Mouse (Mus musculus): ENCODE results near the gene Cox7a1. TPM values are rescaled to one million over a fixed set of nuclear protein-coding genes. Genes with fewer than 3 reads are reported as not detected.
"Not testable (repeated sequence)": the region's sequence is repeated elsewhere in the genome, so short reads cannot be mapped to it uniquely, and the experiment has no call there.

Cox7a1 gene
- polyA plus RNA-seq, 1 experiment from 2014 or later = 1.8 TPM

DNA sequence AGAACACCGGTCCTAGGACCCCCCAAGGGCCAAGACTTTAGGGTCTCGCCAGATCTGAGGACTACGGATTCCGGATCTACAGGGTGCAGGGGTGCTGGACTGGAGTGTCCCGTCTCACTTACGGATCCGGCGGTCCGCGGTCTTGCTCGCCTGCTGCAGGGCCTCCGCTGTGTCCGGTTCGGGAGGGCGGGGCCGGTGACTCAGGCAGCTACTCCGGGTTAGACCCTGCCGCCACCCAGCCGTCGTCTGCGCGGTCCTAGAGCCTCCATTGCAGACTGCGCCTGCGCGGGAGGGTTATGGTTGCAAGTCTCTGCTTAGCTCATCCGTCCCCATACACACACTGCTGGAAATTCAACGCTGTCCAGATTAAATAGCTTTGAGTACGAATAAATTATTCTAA, 10.9 kb downstream of the Cox7a1 start:
- Histone ChIP-seq H3K27me3 (ENCODE audit: low read depth, poor library complexity, severe bottlenecking) (no peaks in the 10 kb centered on the region), H3K9me3 (replicated peaks) (no peaks in the 10 kb centered on the region), H3K4me3 (peak overlapping the region; percentile 88), H3K27ac (peak overlapping the region; percentile 88), H3K4me1 (peaks cover 32% of the 10 kb centered on the region), H3K36me3 (peaks cover 29% of the 10 kb centered on the region)
- peak; percentile 99 for DNase-seq (ENCODE audit: low spot score)
- 0% methylated on average over 28 of the region's 28 CpGs for WGBS

DNA sequence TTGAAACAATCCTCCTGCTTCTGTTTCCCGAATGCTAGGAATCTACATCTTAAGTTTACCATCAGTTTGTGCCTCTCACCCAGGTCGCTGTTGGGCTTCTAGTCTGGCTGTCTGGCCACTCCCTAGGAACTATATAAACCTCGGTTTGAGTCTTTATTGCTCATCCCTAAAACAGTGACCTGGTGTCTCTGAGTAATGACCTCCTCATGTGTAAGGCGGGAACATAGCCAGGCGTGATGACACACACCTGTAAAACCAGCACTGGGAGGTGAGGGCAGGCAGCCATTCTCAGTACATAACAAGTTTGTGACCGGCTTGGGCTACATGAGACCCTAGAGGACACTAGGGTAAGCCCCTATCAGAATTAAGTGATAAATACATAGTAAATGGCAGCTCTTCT, 11.5 kb downstream of the Cox7a1 start:
- no peak for DNase-seq (ENCODE audit: low spot score)
- H3K4me1 ChIP-seq = peaks cover 32% of the 10 kb centered on the region
- WGBS = 69% methylated on average over 6 of the region's 6 CpGs
- H3K27me3 ChIP-seq (ENCODE audit: low read depth, poor library complexity, severe bottlenecking) = no peaks in the 10 kb centered on the region
- no peaks in the 10 kb centered on the region for H3K9me3 ChIP-seq (replicated peaks)
- H3K27ac ChIP-seq = no peak overlapping the region
- peak overlapping the region; percentile 88; the same call in 1 of the 2 replicates for H3K4me3 ChIP-seq
- peaks cover 23% of the 10 kb centered on the region for H3K36me3 ChIP-seq

DNA sequence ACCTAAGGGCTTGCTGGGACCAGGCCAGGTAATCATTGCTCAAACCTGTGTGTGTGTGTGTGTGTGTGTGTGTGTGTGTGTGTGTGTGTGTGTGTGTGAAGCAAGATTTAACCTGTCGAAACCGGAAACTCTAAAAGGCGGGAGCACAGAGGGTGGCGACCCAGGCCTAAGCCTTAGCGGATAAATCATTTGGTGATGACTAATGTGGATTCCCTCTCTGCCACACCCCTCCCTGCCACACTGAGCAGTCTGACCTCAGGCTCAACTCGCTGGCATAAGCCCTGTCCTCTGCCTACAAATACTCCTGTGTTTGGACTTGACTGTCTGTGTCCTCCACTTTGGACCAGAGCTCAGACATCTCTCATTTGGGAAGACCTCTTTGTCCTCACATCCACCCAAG, 12.2 kb downstream of the Cox7a1 start:
- H3K4me3 ChIP-seq = no peak overlapping the region
- DNase-seq (ENCODE audit: low spot score) = no peak
- H3K4me1 ChIP-seq = peaks cover 32% of the 10 kb centered on the region
- WGBS = 70% methylated on average over 6 of the region's 6 CpGs
- no peaks in the 10 kb centered on the region for H3K9me3 ChIP-seq (replicated peaks)
- H3K27me3 ChIP-seq (ENCODE audit: low read depth, poor library complexity, severe bottlenecking) = no peaks in the 10 kb centered on the region
- H3K36me3 ChIP-seq = peaks cover 16% of the 10 kb centered on the region
- H3K27ac ChIP-seq = no peak overlapping the region

DNA sequence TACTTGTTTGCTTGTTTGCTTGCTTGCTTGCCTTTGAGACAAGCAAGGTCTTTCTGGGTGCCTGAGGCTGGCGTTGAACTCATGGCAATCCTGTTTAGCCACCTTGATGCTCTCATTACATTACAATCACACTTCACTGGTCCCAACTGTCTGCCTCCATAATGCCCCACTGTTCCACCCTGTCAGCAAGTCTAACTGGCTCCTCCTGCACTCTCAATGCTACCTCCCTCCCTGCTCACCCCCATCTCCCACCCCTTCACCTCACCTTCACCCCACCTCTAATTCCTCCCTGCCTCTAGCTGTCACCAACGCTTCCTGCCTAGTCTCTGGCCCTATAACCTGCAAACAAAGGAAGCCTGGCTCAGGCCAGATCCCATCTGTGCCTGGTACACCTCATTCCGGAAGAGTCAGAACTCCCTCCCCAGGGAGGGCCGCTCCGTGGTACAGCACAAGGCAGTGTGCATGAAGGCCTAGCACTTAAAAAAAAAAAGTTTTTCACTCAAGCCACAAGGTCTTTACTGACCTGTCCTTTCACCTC, 13.7 kb downstream of the Cox7a1 start:
- Histone ChIP-seq H3K4me1 (peaks cover 29% of the 10 kb centered on the region), H3K36me3 (peaks cover under 1% of the 10 kb centered on the region), H3K4me3 (no peak overlapping the region), H3K27me3 (ENCODE audit: low read depth, poor library complexity, severe bottlenecking) (no peaks in the 10 kb centered on the region), H3K27ac (peak overlapping the region; percentile 44), H3K9me3 (replicated peaks) (no peaks in the 10 kb centered on the region)
- DNase-seq (ENCODE audit: low spot score) = no peak
- 73% methylated on average over 5 of the region's 5 CpGs for WGBS

DNA sequence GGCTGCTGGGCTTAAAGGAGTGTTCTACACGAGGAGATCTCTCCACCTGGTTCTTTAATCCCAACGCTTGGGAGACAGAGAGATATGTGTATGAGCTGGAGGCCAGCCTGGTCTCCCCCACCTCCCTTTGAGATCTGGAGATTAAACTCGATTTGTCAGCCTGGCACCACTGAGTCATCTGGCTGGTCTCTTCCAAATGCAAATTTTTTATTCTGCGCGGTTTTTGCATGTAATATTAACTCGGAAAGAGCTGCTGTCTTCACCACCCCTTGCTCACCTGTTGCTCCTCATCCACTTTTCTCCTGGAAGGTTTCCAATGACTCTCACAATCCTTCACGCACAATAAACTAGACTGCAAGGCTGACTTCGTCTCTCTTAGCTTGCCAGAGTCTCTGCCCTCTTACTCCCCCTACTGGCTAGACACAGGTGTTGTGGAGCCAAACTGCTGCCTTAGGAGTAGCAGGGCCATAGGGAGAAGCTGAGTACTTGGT, 14.6 kb downstream of the Cox7a1 start, which contains the start of gene Capns1:
TSS of gene Capns1 (minus strand) at position 331 of the 491 bp plus-strand sequence.
- WGBS = 13% methylated on average over 8 of the region's 8 CpGs
- peak; percentile 61 for DNase-seq (ENCODE audit: low spot score)

DNA sequence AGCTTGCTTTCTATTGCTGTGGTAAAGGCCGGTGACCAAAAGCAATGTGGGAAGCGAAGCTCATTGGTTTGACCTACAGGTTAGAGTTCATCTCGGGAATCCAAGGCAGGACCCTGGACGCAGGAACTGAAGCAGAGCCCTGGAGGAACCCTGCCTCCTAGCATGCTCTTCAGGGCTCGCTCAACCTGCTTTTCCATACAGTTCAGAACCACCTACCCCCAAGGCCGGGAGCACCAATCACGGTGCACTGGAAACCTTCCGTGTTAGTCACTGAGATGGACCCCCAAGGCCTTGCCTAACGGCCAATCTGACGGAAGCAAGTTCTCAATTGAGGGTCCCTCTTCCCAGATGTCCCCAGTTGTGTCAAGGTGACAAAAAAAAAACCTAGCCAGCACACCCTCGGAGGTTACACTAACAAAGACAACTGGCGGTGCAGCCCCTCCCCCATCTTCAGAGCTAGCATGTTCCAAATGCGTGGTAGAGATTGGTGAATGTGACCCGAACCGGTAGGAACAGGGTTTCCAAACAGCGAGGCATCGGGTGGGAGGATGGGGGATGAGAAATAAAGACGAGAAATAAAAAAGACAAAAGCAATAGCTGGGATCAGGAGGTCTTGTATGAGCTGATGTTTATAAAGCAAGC, 15.7 kb downstream of the Cox7a1 start:
- DNase-seq (ENCODE audit: low spot score) = no peak
- Histone ChIP-seq H3K36me3 (no peaks in the 10 kb centered on the region), H3K4me3 (no peak overlapping the region), H3K9me3 (replicated peaks) (no peaks in the 10 kb centered on the region), H3K4me1 (peaks cover 15% of the 10 kb centered on the region), H3K27ac (no peak overlapping the region), H3K27me3 (ENCODE audit: low read depth, poor library complexity, severe bottlenecking) (no peaks in the 10 kb centered on the region)
- 78% methylated on average over 18 of the region's 18 CpGs for WGBS

More for the DNA sequence above, 14.6 kb downstream of the Cox7a1 start, which contains the start of gene Capns1:
- Histone ChIP-seq H3K36me3 (no peaks in the 10 kb centered on the region), H3K4me1 (peaks cover 20% of the 10 kb centered on the region), H3K27me3 (ENCODE audit: low read depth, poor library complexity, severe bottlenecking) (no peaks in the 10 kb centered on the region), H3K4me3 (peak within 1 kb of the TSS; percentile 14; the same call in 1 of the 2 replicates), H3K27ac (peak within 1 kb of the TSS; percentile 44), H3K9me3 (replicated peaks) (no peaks in the 10 kb centered on the region)

DNA sequence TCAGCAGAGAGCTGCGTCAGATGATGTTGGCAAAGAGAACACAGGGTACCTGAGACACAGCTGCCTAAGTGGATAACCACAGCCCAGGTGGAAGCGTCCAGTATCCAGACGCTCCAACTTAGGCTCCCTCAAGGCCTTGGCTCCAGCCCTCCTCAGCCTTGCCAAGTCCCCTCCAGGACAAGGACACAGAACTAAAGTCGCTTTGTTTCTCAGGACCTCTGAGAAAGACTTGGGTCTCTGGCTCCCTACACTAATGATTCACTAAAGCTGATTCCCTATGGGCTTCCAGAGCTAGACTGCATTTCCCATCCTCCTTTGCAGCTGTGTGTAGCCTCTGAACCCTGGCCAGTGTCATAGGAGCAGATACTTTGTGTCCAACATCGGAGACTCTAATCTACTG, 16.3 kb downstream of the Cox7a1 start:
- Histone ChIP-seq H3K4me1 (peaks cover 13% of the 10 kb centered on the region), H3K27ac (no peak overlapping the region), H3K27me3 (ENCODE audit: low read depth, poor library complexity, severe bottlenecking) (no peaks in the 10 kb centered on the region), H3K36me3 (no peaks in the 10 kb centered on the region), H3K4me3 (no peak overlapping the region), H3K9me3 (replicated peaks) (no peaks in the 10 kb centered on the region)
- no peak for DNase-seq (ENCODE audit: low spot score)
- 81% methylated on average over 5 of the region's 5 CpGs for WGBS

DNA sequence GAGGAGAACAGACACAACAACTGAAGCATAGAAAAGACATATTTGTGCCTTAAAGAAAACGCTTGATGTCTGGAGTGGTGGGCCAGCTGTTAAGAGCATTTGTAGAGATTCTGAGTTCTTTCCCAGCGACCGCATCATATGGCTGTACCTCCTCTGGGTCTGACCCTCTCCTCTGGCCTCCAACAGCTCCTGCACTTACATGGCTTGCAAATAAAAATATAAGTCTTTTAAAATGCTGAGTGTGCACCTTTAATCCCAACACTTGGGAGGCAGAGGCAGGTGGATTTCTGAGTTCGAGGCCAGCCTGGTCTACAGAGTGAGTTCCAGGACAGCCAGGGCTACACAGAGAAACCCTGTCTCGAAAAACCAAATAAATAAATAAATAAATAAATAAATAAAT, 16.7 kb downstream of the Cox7a1 start:
- not testable (repeated sequence) for H3K27ac ChIP-seq, H3K4me1 ChIP-seq
- WGBS = 95% methylated on average over 5 of the region's 5 CpGs

DNA sequence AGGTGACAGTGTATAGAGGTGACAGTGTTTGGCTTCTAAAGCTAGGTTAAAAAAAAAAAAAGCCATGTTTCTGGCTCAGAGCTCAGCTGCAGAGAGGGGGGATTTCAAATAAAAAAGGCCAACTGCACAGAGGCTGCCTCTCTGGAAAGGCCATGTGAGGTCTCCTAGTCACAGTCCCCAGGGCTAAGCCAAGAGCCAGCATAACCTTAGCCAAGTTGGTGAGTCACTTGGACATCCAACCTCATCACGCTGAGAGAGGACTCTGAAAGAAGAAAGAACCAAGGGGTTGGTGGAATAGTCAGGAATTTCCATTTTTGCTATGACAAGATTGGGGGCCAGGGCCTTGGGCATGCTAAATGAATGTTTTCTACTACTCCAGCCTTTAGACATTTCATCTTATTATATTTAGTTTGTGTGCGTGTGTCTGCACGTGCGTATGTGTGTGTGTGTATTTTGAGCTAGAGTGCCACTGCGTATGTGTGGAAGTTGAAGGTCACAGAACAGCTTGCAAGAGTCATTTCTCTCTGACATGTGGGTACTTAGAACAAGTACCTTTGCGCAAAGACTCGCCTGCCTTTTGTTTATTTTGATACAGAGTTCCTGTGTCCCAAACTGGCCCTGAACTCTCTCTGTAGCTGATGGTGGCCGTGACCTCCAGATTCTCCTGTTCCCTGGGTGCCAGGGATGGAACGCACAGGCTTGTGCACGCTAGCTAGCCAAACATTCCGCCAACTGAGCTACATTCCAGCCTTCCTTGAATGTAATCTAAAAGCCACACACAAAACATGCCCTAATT, 19.1 kb downstream of the Cox7a1 start:
- WGBS = 92% methylated on average over 11 of the region's 11 CpGs
- Histone ChIP-seq H3K4me3 (no peak overlapping the region), H3K27ac (no peak overlapping the region), H3K9me3 (replicated peaks) (no peaks in the 10 kb centered on the region), H3K36me3 (no peaks in the 10 kb centered on the region), H3K4me1 (peaks cover under 1% of the 10 kb centered on the region; the same call in 1 of the 2 replicates), H3K27me3 (ENCODE audit: low read depth, poor library complexity, severe bottlenecking) (no peaks in the 10 kb centered on the region)
- no peak for DNase-seq (ENCODE audit: low spot score)

More for the DNA sequence above, 16.7 kb downstream of the Cox7a1 start:
- H3K27me3 ChIP-seq (ENCODE audit: low read depth, poor library complexity, severe bottlenecking); DNase-seq (ENCODE audit: low spot score); H3K36me3 ChIP-seq; H3K9me3 ChIP-seq (replicated peaks); H3K4me3 ChIP-seq: not testable (repeated sequence)

DNA sequence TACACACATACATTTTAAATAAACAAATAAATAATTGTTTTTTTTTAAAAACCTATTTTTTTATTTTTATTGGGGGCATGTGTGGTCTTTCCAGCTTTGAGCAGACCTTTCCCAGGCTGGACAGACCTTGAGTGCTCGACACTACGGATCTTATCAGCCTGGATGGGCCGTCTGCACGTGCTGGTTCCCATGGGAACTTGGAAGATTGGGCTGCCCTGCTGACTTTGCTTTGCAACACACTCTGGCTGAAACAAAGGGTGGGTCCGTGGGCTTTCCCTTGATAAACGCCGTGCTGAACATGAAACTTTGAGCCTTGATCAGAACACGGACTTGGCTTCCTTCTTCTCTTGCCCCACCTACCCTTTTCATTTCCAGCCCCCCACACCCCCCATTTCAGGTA, 20.4 kb downstream of the Cox7a1 start:
- no peaks in the 10 kb centered on the region for H3K9me3 ChIP-seq (replicated peaks)
- WGBS = 63% methylated on average over 8 of the region's 8 CpGs
- no peak overlapping the region for H3K27ac ChIP-seq
- DNase-seq (ENCODE audit: low spot score) = no peak
- H3K36me3 ChIP-seq = no peaks in the 10 kb centered on the region
- no peaks in the 10 kb centered on the region for H3K4me1 ChIP-seq
- H3K27me3 ChIP-seq (ENCODE audit: low read depth, poor library complexity, severe bottlenecking) = no peaks in the 10 kb centered on the region
- H3K4me3 ChIP-seq = no peak overlapping the region

DNA sequence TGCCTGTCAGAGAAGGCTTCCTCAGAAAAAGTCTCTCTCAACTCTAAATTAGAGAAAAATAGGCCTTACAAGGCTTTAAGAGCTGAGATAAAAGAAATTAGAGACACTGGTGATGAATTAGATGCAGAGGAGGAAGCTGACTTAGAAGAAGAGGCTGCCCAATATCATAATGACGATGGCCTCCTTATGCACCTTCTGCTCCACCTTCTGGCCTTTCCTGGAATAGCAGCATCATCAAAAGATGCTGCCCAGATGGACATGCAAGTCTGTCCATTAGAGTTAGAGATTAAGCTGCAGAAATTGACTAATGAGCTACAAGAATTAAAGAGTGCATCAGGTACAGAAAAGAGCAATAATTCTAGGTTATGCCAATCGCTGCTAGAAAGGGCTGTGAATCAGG, 21.4 kb downstream of the Cox7a1 start:
- WGBS = 6% methylated on average over 2 of the region's 2 CpGs
- H3K36me3 ChIP-seq = no peaks in the 10 kb centered on the region
- H3K9me3 ChIP-seq (replicated peaks) = no peaks in the 10 kb centered on the region
- H3K27me3 ChIP-seq (ENCODE audit: low read depth, poor library complexity, severe bottlenecking) = no peaks in the 10 kb centered on the region
- no peak overlapping the region for H3K27ac ChIP-seq
- H3K4me3 ChIP-seq = no peak overlapping the region
- peak; percentile 51 for DNase-seq (ENCODE audit: low spot score)
- H3K4me1 ChIP-seq = no peaks in the 10 kb centered on the region

DNA sequence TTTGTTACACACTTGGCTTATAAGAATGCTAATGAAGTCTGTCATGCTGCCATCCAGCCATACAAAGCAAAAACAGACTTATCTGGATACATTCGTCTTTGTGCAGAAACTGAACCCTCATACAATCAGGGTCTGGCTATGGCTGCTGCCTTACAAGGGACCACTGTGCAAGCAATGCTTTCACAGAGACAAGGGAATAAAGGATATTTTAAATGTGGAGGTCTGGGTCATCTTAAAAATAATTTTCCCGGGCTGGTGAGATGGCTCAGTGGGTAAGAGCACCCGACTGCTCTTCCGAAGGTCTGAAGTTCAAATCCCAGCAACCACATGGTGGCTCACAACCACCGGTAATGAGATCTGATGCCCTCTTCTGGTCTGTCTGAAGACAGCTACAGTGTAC, 22.4 kb downstream of the Cox7a1 start:
- not testable (repeated sequence) for H3K9me3 ChIP-seq (replicated peaks); H3K27me3 ChIP-seq (ENCODE audit: low read depth, poor library complexity, severe bottlenecking); H3K4me3 ChIP-seq; H3K36me3 ChIP-seq; H3K27ac ChIP-seq; DNase-seq (ENCODE audit: low spot score); H3K4me1 ChIP-seq
- WGBS = 60% methylated on average over 5 of the region's 5 CpGs

DNA sequence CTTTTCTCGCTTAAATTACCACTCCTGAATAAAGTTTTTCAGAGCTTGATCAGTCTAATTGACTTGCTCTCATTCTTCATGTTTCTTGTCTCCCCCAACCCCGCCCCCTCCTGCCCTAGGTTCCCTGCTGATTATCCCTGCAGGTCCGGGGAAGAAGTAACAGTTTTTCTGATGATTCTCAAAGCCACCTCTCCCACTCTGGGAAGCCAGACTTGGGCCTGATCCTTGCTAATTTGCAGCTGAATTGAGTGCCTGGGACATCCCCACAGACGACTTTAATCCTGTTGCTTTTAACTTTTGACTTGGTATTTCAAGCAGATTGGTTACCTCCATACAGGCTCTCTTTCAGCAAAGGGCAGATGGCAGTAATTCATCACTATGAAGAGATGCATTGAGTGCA, 27.1 kb downstream of the Cox7a1 start:
- Histone ChIP-seq H3K36me3 (no peaks in the 10 kb centered on the region), H3K27ac (no peak overlapping the region), H3K4me3 (no peak overlapping the region), H3K4me1 (no peaks in the 10 kb centered on the region), H3K9me3 (replicated peaks) (no peaks in the 10 kb centered on the region), H3K27me3 (ENCODE audit: low read depth, poor library complexity, severe bottlenecking) (no peaks in the 10 kb centered on the region)
- 31% methylated on average over 4 of the region's 4 CpGs for whole genome bisulfite sequencing
- DNase-seq (ENCODE audit: low spot score) = no peak
